ENCODE assay signal across 9 mouse cellular contexts in genomic region chr13:44221721-44222120, GRCm38 (mm10).
DNase-seq lines count a peak whose midpoint lies in the region; TF ChIP-seq lines count a peak whose summit lies in the region.
"Had no signal": no experiment of that assay in that cellular context is flagged by ENCODE, and none has a peak within 500 bp of the region (broad histone marks: within the 10 kb centered on the region; RNA-seq: fewer than 3 reads in every experiment).

No protein-coding gene starts in this region.

- no peak for DNase-seq in heart, embryonic 10.5 days (ENCODE audit: low spot score)
- no peak for DNase-seq in heart, adult 11 months
- no peak for DNase-seq in layer of hippocampus, adult 2 months (ENCODE audit: low spot score in 2 of 2)
- no peak for DNase-seq in layer of hippocampus, postnatal 36 days
- peak; percentile 21 for DNase-seq in MN1 (ENCODE audit: low spot score)
- peak; percentile 42 for DNase-seq in brain, embryonic 14.5 days (ENCODE audit: low read depth)
- no peak for DNase-seq in testis, postnatal 14 days (ENCODE audit: low spot score)
- DNase-seq: liver, postnatal 0 days had no signal

- no peaks in the 10 kb centered on the region; the same call in 1 of the 2 replicates for H3K9me3 ChIP-seq in heart, embryonic 10.5 days
- H3K9me3 ChIP-seq: stomach, embryonic 15.5 days had no signal

- H3K4me3 ChIP-seq in heart, embryonic 10.5 days: no peak overlapping the region
- H3K4me3 ChIP-seq in layer of hippocampus, adult 2 months: no peak overlapping the region
- H3K4me3 ChIP-seq: stomach, embryonic 15.5 days had no signal

- no peak for TF ChIP-seq CTCF in layer of hippocampus, adult 2 months (conservative IDR thresholded peaks at IDR 0.05)
- no peak for TF ChIP-seq CTCF in brain, embryonic 14.5 days (IDR thresholded peaks at IDR 0.05; ENCODE audit: borderline replicate concordance, extremely low read depth, insufficient read depth, insufficient read length)

- 49% methylated on average over 5 of the region's 5 CpGs for WGBS in heart, embryonic 10.5 days

- H3K27ac ChIP-seq in heart, embryonic 10.5 days: peak overlapping the region; percentile 80
- H3K27ac ChIP-seq in layer of hippocampus, adult 2 months: peak overlapping the region; percentile 78
- H3K27ac ChIP-seq: stomach, embryonic 15.5 days had no signal

- peaks cover 20% of the 10 kb centered on the region for H3K4me1 ChIP-seq in heart, embryonic 10.5 days
- H3K4me1 ChIP-seq: stomach, embryonic 15.5 days had no signal

- no peaks in the 10 kb centered on the region for H3K27me3 ChIP-seq in heart, embryonic 10.5 days (ENCODE audit: insufficient read depth, poor library complexity, severe bottlenecking)
- H3K27me3 ChIP-seq: stomach, embryonic 15.5 days had no signal

- H3K36me3 ChIP-seq in heart, embryonic 10.5 days: no peaks in the 10 kb centered on the region
- H3K36me3 ChIP-seq: stomach, embryonic 15.5 days had no signal

- no peak for TF ChIP-seq POLR2A in brain, embryonic 14.5 days (IDR thresholded peaks at IDR 0.05; ENCODE audit: borderline replicate concordance, extremely low read depth, insufficient read depth, insufficient read length, poor library complexity, severe bottlenecking)

Comparison
In these comparisons a context has a peak if more than half of its experiments do, and no peak if none do; other contexts are left out.
1. DNase-seq: peak in MN1 (single experiment) and brain, embryonic 14.5 days (single experiment); none in heart, embryonic 10.5 days (single experiment), heart, adult 11 months (single experiment), layer of hippocampus, adult 2 months (0 of 2), layer of hippocampus, postnatal 36 days (0 of 2) and testis, postnatal 14 days (single experiment).